Mouse (Mus musculus) liver, adult 2 months (tissue): Measurements from ENCODE around the gene Actr8.

Experiments
- CTCF ChIP-seq: fragments of 200-500 bp; IDR thresholded peaks from 2 replicates; pipeline ENCODE4 v1.5.1; 2011; ENCODE audit warnings: low read depth, low read length, control low read depth
- POLR2A ChIP-seq: fragments of 200-500 bp; IDR thresholded peaks from 2 replicates; pipeline ENCODE4 v1.6.1; 2011; ENCODE audit warnings: low read length, control low read depth; ENCODE audit not compliant: insufficient read depth; ENCODE audit errors: extremely low read depth

DNA sequence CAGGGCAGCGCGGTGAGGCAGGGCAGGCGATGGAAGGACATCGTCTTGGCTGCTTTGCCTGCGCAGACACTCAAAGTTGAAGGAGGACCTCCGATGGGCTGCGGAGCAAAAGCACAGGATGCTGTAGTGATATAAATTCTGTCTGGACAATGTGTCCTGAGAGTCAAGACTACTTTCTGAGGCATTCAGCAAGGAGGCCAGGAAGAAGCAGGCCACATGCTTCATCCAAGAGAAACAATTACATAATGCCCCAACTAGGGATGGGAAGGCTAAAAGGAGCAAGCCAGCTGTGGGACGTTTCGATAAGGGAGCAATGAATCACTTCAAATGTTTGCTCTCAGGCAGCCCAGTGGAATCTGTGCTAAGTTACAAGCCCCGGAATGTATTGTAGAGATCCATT, 67.1 kb downstream of the Actr8 start:
- TF ChIP-seq POLR2A, result no peak
- no peak for TF ChIP-seq CTCF
